Mouse (Mus musculus): Measurements from ENCODE around the gene Mapk11. TPM values are rescaled to one million over a fixed set of nuclear protein-coding genes. Genes with fewer than 3 reads are reported as not detected.
A peak's percentile ranks its signal among the peaks of the same experiment; 100 is the strongest.

The Mapk11 gene
- polyA plus RNA-seq, 1 experiment from 2014 or later: 43.2 TPM

DNA sequence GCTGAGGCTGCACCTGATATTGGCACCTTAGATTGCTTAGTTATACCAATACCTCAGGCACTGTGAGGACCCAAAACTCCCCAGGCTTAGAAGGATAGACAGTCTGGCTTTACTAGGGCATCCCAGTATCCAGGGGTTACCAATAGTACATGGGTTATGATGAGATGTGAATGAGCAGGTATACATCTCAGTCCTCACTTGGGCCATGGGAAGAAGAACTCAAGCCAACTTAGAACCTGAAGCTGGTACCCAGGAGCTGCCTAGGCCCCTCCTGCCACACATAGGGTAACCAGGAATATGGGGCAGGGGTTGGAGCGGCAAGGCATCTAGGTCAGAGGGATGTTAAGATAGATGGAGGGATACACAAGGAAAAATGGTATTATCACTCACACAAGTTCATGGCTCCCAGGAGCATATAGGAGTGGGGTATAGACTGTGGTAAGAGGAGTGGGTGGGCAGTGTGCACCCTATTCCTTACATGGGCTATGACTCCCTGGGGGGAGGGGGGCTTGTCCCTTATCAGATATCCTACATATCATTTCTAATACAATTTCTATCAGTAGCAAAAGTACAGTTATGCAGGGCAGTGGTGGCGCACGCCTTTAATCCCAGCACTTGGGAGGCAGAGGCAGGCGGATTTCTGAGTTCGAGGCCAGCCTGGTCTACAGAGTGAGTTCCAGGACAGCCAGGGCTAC is 12.8 kb downstream of the Mapk11 start:
- Histone ChIP-seq H3K27me3 (ENCODE audit: control insufficient read depth, insufficient read depth, low read length) (no peaks in the 10 kb centered on the region), H3K9me3 (ENCODE audit: control insufficient read depth, low read length) (no peaks in the 10 kb centered on the region), H3K36me3 (ENCODE audit: control insufficient read depth, insufficient read depth, low read length) (no peaks in the 10 kb centered on the region), H3K27ac (ENCODE audit: low read depth, low read length) (no peak overlapping the region), H3K4me2 (ENCODE audit: low read depth, low read length, severe bottlenecking) (no peak overlapping the region), H3K4me1 (replicated peaks; ENCODE audit: control insufficient read depth, insufficient read depth, low read length) (peaks cover 4% of the 10 kb centered on the region; the same call in 1 of the 2 replicates), H3K9ac (ENCODE audit: low read length) (no peak overlapping the region), H3K4me3 (ENCODE audit: low read depth, low read length) (no peak overlapping the region)
- DNase-seq (ENCODE audit: low spot score) (no peak), ATAC-seq (replicated peaks; ENCODE audit: low FRiP score) (no peak)
- WGBS: 96% methylated on average over 4 of the region's 5 CpGs

DNA sequence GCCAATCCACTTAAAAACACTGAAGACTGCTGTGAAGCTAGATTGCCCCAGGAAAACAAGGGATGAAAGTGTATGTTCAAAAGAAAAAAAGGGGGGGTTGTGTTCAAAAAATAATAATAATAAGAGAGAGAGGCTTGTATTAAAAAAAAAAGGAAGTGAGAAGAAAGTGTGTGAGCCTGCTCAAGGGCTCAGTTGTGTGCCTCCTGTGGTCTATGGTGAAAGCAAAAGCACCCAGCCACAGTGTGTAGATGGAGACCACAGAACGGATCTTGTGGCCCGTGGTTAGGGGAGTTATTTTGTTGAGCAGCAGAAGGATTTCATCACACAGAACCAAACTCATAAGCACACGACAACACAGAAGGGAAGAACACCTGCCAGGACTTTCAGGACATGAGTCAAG is 18.1 kb downstream of the Mapk11 start:
- Histone ChIP-seq H3K36me3 (ENCODE audit: control insufficient read depth, insufficient read depth, low read length) (no peaks in the 10 kb centered on the region), H3K4me1 (replicated peaks; ENCODE audit: control insufficient read depth, insufficient read depth, low read length) (0 out of 2 replicates have a peak, but pooled peaks cover 2% of the 10 kb centered on the region), H3K4me3 (ENCODE audit: low read depth, low read length) (no peak overlapping the region)

DNA sequence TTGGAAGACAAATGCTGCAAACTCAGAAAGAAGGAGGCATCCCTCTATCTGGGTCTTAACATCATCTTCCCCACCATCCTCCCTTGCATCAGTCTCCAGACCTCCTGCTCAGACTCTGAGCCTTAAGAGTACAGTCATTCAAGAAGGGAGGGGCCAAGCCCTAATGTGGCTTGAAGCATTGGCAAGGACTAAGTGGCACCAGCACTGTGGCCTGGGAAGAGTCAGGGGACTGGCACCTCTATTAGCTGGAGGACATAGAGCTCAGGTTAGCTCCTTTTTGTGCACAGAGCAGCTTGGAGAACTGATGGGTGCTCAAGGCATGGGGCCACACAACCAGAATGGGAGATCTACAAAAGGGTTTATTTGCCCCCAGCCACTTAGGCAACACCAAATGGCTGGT is 19.2 kb downstream of the Mapk11 start:
- ATAC-seq (replicated peaks; ENCODE audit: low FRiP score) (no peak), DNase-seq (ENCODE audit: low spot score) (no peak)
- Histone ChIP-seq H3K36me3 (ENCODE audit: control insufficient read depth, insufficient read depth, low read length) (no peaks in the 10 kb centered on the region), H3K4me2 (ENCODE audit: low read depth, low read length, severe bottlenecking) (no peak overlapping the region), H3K27me3 (ENCODE audit: control insufficient read depth, insufficient read depth, low read length) (no peaks in the 10 kb centered on the region), H3K4me1 (replicated peaks; ENCODE audit: control insufficient read depth, insufficient read depth, low read length) (0 out of 2 replicates have a peak, but pooled peaks cover 2% of the 10 kb centered on the region), H3K9ac (ENCODE audit: low read length) (no peak overlapping the region), H3K27ac (ENCODE audit: low read depth, low read length) (no peak overlapping the region), H3K9me3 (ENCODE audit: control insufficient read depth, low read length) (no peaks in the 10 kb centered on the region), H3K4me3 (ENCODE audit: low read depth, low read length) (no peak overlapping the region)

More for the DNA sequence above, 18.1 kb downstream of the Mapk11 start:
- H3K4me2 ChIP-seq (ENCODE audit: low read depth, low read length, severe bottlenecking): no peak overlapping the region
- no peak overlapping the region for H3K27ac ChIP-seq (ENCODE audit: low read depth, low read length)
- no peaks in the 10 kb centered on the region for H3K27me3 ChIP-seq (ENCODE audit: control insufficient read depth, insufficient read depth, low read length)
- no peak overlapping the region for H3K9ac ChIP-seq (ENCODE audit: low read length)
- no peaks in the 10 kb centered on the region for H3K9me3 ChIP-seq (ENCODE audit: control insufficient read depth, low read length)
- DNase-seq (ENCODE audit: low spot score): no peak
- ATAC-seq (replicated peaks; ENCODE audit: low FRiP score): no peak
- 84% methylated on average over 3 of the region's 3 CpGs for WGBS

DNA sequence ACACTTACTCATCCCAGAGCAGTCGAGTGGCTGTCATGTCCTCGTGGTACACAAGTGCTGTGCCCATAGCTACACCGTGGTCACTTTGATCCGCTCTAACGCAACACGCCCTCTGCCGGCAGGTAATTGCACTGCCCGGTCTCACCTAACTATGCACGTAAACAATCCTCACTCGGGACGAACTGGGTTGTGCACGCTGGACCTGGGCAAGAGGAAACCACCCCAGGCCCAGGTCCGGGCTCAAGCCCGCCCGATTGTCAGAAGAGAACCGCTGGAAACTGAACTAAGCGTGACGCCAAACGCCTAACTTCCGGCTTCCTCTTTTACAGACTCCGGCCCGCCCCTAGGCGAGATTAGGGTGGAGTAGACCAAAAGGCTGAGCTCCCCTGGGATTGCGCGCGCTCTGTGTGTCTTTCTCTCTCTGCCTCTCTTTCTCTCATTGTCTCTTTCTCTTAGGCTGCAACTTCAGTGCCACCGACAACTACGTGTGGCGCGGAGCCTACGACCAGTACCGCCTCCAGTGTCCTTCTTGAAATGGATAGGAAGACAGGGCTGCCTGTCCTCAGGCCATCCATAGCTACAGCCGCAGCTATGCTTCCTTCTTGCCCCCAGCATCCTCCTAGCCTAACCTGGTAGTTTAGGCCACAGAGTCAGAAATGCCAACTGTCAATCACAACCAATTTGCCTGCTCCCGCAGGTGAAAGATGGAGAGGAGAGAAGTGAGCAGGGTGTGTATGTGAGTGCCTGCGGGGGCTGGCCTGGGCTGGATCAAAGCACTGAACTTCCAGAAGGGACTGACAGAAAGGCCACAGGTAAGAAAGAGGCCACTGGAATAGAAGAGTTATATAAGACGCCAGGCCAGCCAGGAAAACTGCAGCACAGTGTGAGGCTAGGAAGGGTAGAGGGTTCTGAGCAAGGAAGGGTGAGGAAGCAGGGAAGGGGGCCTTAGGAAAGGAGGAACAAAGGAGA is 20.8 kb downstream of the Mapk11 start, which contains the start of gene Hdac10:
Gene Hdac10 (minus strand): TSS at position 319 of the 969 bp plus-strand sequence.
- 4% methylated on average over 36 of the region's 36 CpGs for WGBS

DNA sequence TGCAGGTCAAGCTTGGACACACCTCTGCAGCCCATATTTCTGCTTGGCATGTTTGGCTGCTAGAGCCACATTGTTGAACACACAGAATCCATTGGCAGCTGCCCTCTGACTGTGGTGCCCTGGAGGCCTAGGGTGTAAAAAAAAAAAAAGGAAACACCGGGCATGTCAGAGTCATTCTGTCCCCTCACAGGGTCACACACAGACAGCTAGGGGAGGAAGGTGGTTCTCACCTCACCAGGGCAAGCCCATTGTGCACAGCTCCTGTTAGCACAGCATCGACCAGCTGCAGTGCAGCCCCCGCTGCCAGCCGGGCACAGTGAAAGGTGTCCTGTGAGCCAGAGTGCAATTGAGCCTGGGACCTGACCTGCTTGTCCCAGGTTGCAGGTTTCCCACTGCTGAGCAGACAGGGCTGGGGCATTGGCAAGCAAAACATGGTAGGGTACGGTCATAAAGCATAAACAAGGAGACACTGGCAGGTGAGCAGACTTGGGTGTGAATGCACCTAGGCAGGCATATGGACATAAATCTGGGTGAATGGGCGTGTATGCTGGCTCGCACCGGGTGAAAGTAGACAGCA is 22.0 kb downstream of the Mapk11 start:
- peak overlapping the region; percentile 42; the same call in 1 of the 2 replicates for H3K4me3 ChIP-seq (ENCODE audit: low read depth, low read length)
- H3K4me2 ChIP-seq (ENCODE audit: low read depth, low read length, severe bottlenecking): peak overlapping the region; percentile 63; the same call in 1 of the 2 replicates
- H3K9ac ChIP-seq (ENCODE audit: low read length): peak overlapping the region; percentile 64; the same call in 1 of the 2 replicates
- no peak overlapping the region for H3K27ac ChIP-seq (ENCODE audit: low read depth, low read length)
- DNase-seq (ENCODE audit: low spot score) (no peak), ATAC-seq (replicated peaks; ENCODE audit: low FRiP score) (no peak)
- no peaks in the 10 kb centered on the region for H3K27me3 ChIP-seq (ENCODE audit: control insufficient read depth, insufficient read depth, low read length)
- no peaks in the 10 kb centered on the region for H3K36me3 ChIP-seq (ENCODE audit: control insufficient read depth, insufficient read depth, low read length)
- 88% methylated on average over 8 of the region's 8 CpGs for WGBS
- H3K9me3 ChIP-seq (ENCODE audit: control insufficient read depth, low read length): no peaks in the 10 kb centered on the region
- peaks cover 9% of the 10 kb centered on the region for H3K4me1 ChIP-seq (replicated peaks; ENCODE audit: control insufficient read depth, insufficient read depth, low read length)

More for the DNA sequence above, 20.8 kb downstream of the Mapk11 start, which contains the start of gene Hdac10:
- peak within 1 kb of the TSS; percentile 42 for H3K4me3 ChIP-seq (ENCODE audit: low read depth, low read length)
- peaks cover 5% of the 10 kb centered on the region; the same call in 1 of the 2 replicates for H3K4me1 ChIP-seq (replicated peaks; ENCODE audit: control insufficient read depth, insufficient read depth, low read length)
- H3K9me3 ChIP-seq (ENCODE audit: control insufficient read depth, low read length): no peaks in the 10 kb centered on the region
- peak within 1 kb of the TSS; percentile 64 for H3K9ac ChIP-seq (ENCODE audit: low read length)
- DNase-seq (ENCODE audit: low spot score): peak; percentile 90
- no peaks in the 10 kb centered on the region for H3K36me3 ChIP-seq (ENCODE audit: control insufficient read depth, insufficient read depth, low read length)
- H3K27ac ChIP-seq (ENCODE audit: low read depth, low read length): 0 out of 2 replicates have a peak within 1 kb of the TSS, but pooled peaks have one; percentile 5
- peak; percentile 88 for ATAC-seq (replicated peaks; ENCODE audit: low FRiP score)
- H3K27me3 ChIP-seq (ENCODE audit: control insufficient read depth, insufficient read depth, low read length): no peaks in the 10 kb centered on the region
- peak within 1 kb of the TSS; percentile 63 for H3K4me2 ChIP-seq (ENCODE audit: low read depth, low read length, severe bottlenecking)

DNA sequence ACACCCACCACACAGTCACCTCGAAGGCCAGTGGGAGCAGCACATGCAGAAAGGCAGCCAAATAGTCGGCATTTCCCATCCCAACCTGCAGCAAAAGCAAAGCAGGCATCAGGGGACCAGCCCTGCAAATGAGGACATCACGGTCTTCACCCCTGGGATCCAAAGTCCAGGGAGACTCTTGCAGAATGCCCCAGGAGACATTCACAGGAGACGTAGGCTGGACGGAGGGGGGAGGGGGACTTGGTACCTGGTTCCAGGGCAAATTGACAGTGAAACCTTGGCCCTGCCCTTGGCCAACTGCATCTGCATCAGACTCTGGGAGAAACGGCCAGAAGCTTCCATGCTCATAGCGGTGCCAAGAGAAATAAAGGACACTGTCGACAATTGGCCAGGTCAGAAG is 22.8 kb downstream of the Mapk11 start:
- Histone ChIP-seq H3K27me3 (ENCODE audit: control insufficient read depth, insufficient read depth, low read length) (no peaks in the 10 kb centered on the region), H3K36me3 (ENCODE audit: control insufficient read depth, insufficient read depth, low read length) (no peaks in the 10 kb centered on the region), H3K4me2 (ENCODE audit: low read depth, low read length, severe bottlenecking) (no peak overlapping the region), H3K9ac (ENCODE audit: low read length) (no peak overlapping the region), H3K4me1 (replicated peaks; ENCODE audit: control insufficient read depth, insufficient read depth, low read length) (peaks cover 15% of the 10 kb centered on the region), H3K27ac (ENCODE audit: low read depth, low read length) (no peak overlapping the region), H3K4me3 (ENCODE audit: low read depth, low read length) (no peak overlapping the region), H3K9me3 (ENCODE audit: control insufficient read depth, low read length) (no peaks in the 10 kb centered on the region)
- ATAC-seq (replicated peaks; ENCODE audit: low FRiP score): no peak
- WGBS: 92% methylated on average over 8 of the region's 8 CpGs
- no peak for DNase-seq (ENCODE audit: low spot score)

DNA sequence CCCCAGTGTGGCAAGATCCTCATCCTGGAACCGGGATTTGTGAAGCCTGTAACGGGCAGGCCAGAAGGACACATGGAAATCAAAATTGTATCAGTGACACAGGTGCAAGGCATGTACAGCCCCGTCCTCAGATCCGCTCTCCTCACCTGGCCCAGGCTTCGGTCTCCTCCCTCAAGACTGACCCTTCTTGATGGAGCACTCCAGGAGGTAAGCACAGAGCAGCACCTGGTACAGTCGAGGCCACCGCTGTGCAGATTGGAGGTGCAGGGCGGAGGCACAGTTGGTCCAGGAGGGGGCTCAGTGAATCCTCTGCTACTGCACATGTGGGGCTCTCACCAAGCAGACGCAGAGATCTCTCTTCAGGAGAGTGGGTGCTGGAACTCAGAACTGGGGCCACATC is 24.1 kb downstream of the Mapk11 start:
- peaks cover 18% of the 10 kb centered on the region for H3K4me1 ChIP-seq (replicated peaks; ENCODE audit: control insufficient read depth, insufficient read depth, low read length)
- no peak overlapping the region for H3K4me3 ChIP-seq (ENCODE audit: low read depth, low read length)
- no peak for ATAC-seq (replicated peaks; ENCODE audit: low FRiP score)
- no peak overlapping the region for H3K27ac ChIP-seq (ENCODE audit: low read depth, low read length)
- 94% methylated on average over 9 of the region's 9 CpGs for WGBS
- no peaks in the 10 kb centered on the region for H3K27me3 ChIP-seq (ENCODE audit: control insufficient read depth, insufficient read depth, low read length)
- H3K9ac ChIP-seq (ENCODE audit: low read length): no peak overlapping the region
- no peak for DNase-seq (ENCODE audit: low spot score)
- no peaks in the 10 kb centered on the region for H3K36me3 ChIP-seq (ENCODE audit: control insufficient read depth, insufficient read depth, low read length)
- no peak overlapping the region for H3K4me2 ChIP-seq (ENCODE audit: low read depth, low read length, severe bottlenecking)
- no peaks in the 10 kb centered on the region for H3K9me3 ChIP-seq (ENCODE audit: control insufficient read depth, low read length)

DNA sequence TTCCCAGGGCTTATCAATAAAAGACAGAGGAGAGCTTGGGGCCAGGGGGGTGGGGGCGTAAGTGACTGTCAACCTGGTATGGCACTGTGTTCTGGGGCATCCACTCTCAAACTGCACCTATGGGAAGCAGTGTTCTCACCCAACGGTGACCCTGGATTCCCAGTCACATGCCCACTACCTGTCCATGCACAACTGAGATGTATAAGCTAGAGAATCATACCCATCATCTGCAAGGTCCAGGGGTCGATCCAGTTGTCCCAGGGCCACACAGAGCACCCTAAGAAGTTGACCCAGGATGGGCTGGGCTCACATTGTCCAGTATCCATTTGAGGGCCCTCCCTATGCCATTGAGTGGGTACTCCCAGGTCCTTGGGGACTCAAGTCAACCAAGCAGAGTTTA is 25.1 kb downstream of the Mapk11 start:
- Histone ChIP-seq H3K4me3 (ENCODE audit: low read depth, low read length) (no peak overlapping the region), H3K4me2 (ENCODE audit: low read depth, low read length, severe bottlenecking) (no peak overlapping the region)

More for the DNA sequence above, 25.1 kb downstream of the Mapk11 start:
- H3K36me3 ChIP-seq (ENCODE audit: control insufficient read depth, insufficient read depth, low read length): no peaks in the 10 kb centered on the region
- no peaks in the 10 kb centered on the region for H3K27me3 ChIP-seq (ENCODE audit: control insufficient read depth, insufficient read depth, low read length)
- no peak overlapping the region for H3K9ac ChIP-seq (ENCODE audit: low read length)
- H3K27ac ChIP-seq (ENCODE audit: low read depth, low read length): no peak overlapping the region
- H3K9me3 ChIP-seq (ENCODE audit: control insufficient read depth, low read length): no peaks in the 10 kb centered on the region
- 90% methylated on average over 3 of the region's 3 CpGs for WGBS
- DNase-seq (ENCODE audit: low spot score) (no peak), ATAC-seq (replicated peaks; ENCODE audit: low FRiP score) (no peak)
- peaks cover 21% of the 10 kb centered on the region for H3K4me1 ChIP-seq (replicated peaks; ENCODE audit: control insufficient read depth, insufficient read depth, low read length)

All from forebrain, embryonic 11.5 days (tissue).